Mouse (Mus musculus): ENCODE data around the gene Ercc1. TPM values are rescaled to one million over a fixed set of nuclear protein-coding genes. Genes with fewer than 3 reads are reported as not detected.

Ercc1 gene
- polyA plus RNA-seq, 1 experiment from 2014 or later, result 86.0 TPM

- Histone ChIP-seq H3K4me3 (ENCODE audit: low read depth, low read length) (no peak overlapping the region), H3K9ac (replicated peaks; ENCODE audit: low read depth, low read length) (no peak overlapping the region), H3K4me1 (ENCODE audit: control insufficient read depth, insufficient read depth, low read length) (peaks cover 10% of the 10 kb centered on the region), H3K9me3 (ENCODE audit: control insufficient read depth, low read depth, low read length) (no peaks in the 10 kb centered on the region), H3K27me3 (ENCODE audit: control insufficient read depth, insufficient read depth, low read length) (no peaks in the 10 kb centered on the region), H3K27ac (ENCODE audit: low read length) (no peak overlapping the region), H3K4me2 (replicated peaks; ENCODE audit: low read depth, low read length) (no peak overlapping the region), H3K36me3 (ENCODE audit: control insufficient read depth, insufficient read depth, low read length) (peaks cover 38% of the 10 kb centered on the region)
- ATAC-seq (ENCODE audit: insufficient number of reproducible peaks, insufficient read depth, low FRiP score, low read depth), result no peak
- WGBS, result 85% methylated on average over 13 of the region's 13 CpGs
Measured at GRCm38 (mm10) chr7:19349188-19349915, 4.8 kb downstream of the Ercc1 start.

DNA sequence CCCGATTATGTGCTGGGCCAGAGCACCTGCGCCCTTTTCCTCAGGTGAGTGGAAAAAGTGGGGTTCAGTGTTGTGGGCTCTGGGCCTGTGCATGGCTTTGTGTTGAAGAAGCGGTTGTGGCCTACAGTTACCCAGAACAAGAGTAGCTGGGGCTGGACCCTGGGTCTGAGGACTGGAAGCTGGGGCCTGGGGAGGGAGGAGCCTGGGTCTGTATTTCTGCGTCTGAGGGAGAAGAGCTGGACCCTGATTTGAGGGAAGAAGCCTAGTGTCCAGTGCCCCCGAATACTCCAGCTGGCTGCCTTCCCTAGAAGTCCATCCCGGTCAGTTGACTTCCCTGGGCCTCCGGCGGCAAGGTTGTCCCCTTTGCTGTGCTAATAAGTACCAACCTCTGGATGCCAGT, 5.6 kb downstream of the Ercc1 start:
- no peaks in the 10 kb centered on the region for H3K9me3 ChIP-seq (ENCODE audit: control insufficient read depth, low read depth, low read length)
- H3K36me3 ChIP-seq (ENCODE audit: control insufficient read depth, insufficient read depth, low read length), result peaks cover 46% of the 10 kb centered on the region
- no peak for ATAC-seq (ENCODE audit: insufficient number of reproducible peaks, insufficient read depth, low FRiP score, low read depth)
- H3K9ac ChIP-seq (replicated peaks; ENCODE audit: low read depth, low read length), result no peak overlapping the region
- H3K27ac ChIP-seq (ENCODE audit: low read length), result no peak overlapping the region
- H3K4me2 ChIP-seq (replicated peaks; ENCODE audit: low read depth, low read length), result no peak overlapping the region
- H3K4me1 ChIP-seq (ENCODE audit: control insufficient read depth, insufficient read depth, low read length), result peaks cover 9% of the 10 kb centered on the region
- H3K4me3 ChIP-seq (ENCODE audit: low read depth, low read length), result no peak overlapping the region
- 92% methylated on average over 8 of the region's 8 CpGs for WGBS
- no peaks in the 10 kb centered on the region for H3K27me3 ChIP-seq (ENCODE audit: control insufficient read depth, insufficient read depth, low read length)

DNA sequence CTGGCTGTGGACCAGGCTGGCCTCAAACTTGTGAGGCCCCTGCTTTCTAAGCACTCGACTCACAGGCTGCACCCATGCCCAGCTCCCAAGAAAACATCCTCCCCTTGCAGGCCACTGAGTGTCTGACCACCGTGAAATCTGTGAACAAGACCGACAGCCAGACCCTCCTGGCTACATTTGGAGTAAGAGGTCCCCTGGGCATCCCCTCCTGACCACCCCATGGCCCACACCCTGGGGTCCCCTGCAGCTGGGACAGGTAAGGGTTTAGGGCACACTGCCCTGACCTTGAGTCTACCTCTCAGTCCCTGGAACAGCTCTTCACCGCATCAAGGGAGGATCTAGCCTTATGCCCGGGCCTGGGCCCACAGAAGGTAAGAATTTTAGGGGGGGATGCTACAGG, 10.4 kb downstream of the Ercc1 start:
- Histone ChIP-seq H3K4me1 (ENCODE audit: control insufficient read depth, insufficient read depth, low read length) (peaks cover 7% of the 10 kb centered on the region; the same call in 1 of the 2 replicates), H3K9ac (replicated peaks; ENCODE audit: low read depth, low read length) (no peak overlapping the region), H3K4me2 (replicated peaks; ENCODE audit: low read depth, low read length) (no peak overlapping the region), H3K36me3 (ENCODE audit: control insufficient read depth, insufficient read depth, low read length) (peaks cover 49% of the 10 kb centered on the region), H3K9me3 (ENCODE audit: control insufficient read depth, low read depth, low read length) (no peaks in the 10 kb centered on the region), H3K27ac (ENCODE audit: low read length) (no peak overlapping the region), H3K4me3 (ENCODE audit: low read depth, low read length) (no peak overlapping the region), H3K27me3 (ENCODE audit: control insufficient read depth, insufficient read depth, low read length) (no peaks in the 10 kb centered on the region)
- no peak for ATAC-seq (ENCODE audit: insufficient number of reproducible peaks, insufficient read depth, low FRiP score, low read depth)
- WGBS, result 90% methylated on average over 5 of the region's 5 CpGs

DNA sequence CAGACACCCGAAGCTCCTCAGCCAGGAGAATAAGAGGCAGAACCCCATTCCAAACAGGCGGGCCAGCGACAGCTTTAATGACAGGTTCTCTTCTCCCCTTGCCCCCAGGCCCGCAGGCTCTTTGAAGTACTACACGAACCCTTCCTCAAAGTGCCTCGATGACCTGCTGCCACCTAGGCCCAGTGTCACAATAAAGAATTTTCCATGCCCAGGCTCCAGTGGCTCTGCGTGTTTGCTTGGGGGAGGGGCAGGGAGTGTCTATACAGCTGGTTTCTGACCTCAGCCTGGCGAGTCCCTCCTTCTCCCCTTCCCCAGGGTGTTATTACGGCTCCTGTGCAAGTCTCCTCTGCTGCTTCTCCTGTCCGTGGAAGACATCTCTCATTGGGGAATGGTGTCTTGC, 11.7 kb downstream of the Ercc1 start:
- peaks cover 10% of the 10 kb centered on the region; the same call in 1 of the 2 replicates for H3K4me1 ChIP-seq (ENCODE audit: control insufficient read depth, insufficient read depth, low read length)
- H3K4me3 ChIP-seq (ENCODE audit: low read depth, low read length), result no peak overlapping the region
- H3K36me3 ChIP-seq (ENCODE audit: control insufficient read depth, insufficient read depth, low read length), result peaks cover 40% of the 10 kb centered on the region
- no peaks in the 10 kb centered on the region for H3K9me3 ChIP-seq (ENCODE audit: control insufficient read depth, low read depth, low read length)
- no peaks in the 10 kb centered on the region for H3K27me3 ChIP-seq (ENCODE audit: control insufficient read depth, insufficient read depth, low read length)
- H3K27ac ChIP-seq (ENCODE audit: low read length), result no peak overlapping the region
- H3K9ac ChIP-seq (replicated peaks; ENCODE audit: low read depth, low read length), result no peak overlapping the region
- H3K4me2 ChIP-seq (replicated peaks; ENCODE audit: low read depth, low read length), result no peak overlapping the region
- ATAC-seq (ENCODE audit: insufficient number of reproducible peaks, insufficient read depth, low FRiP score, low read depth), result no peak
- 63% methylated on average over 10 of the region's 10 CpGs for WGBS

- 92% methylated on average over 25 of the region's 25 CpGs for WGBS
- ATAC-seq (ENCODE audit: insufficient number of reproducible peaks, insufficient read depth, low FRiP score, low read depth), result no peak
- Histone ChIP-seq H3K27me3 (ENCODE audit: control insufficient read depth, insufficient read depth, low read length) (no peaks in the 10 kb centered on the region), H3K9ac (replicated peaks; ENCODE audit: low read depth, low read length) (peak overlapping the region; percentile 60; the same call in 1 of the 2 replicates), H3K36me3 (ENCODE audit: control insufficient read depth, insufficient read depth, low read length) (peaks cover 32% of the 10 kb centered on the region), H3K27ac (ENCODE audit: low read length) (no peak overlapping the region), H3K4me1 (ENCODE audit: control insufficient read depth, insufficient read depth, low read length) (peaks cover 20% of the 10 kb centered on the region), H3K9me3 (ENCODE audit: control insufficient read depth, low read depth, low read length) (no peaks in the 10 kb centered on the region), H3K4me2 (replicated peaks; ENCODE audit: low read depth, low read length) (peak overlapping the region; percentile 96), H3K4me3 (ENCODE audit: low read depth, low read length) (peak overlapping the region; percentile 82; the same call in 1 of the 2 replicates)
Measured at GRCm38 (mm10) chr7:19357381-19358375, 13.1 kb downstream of the Ercc1 start.

DNA sequence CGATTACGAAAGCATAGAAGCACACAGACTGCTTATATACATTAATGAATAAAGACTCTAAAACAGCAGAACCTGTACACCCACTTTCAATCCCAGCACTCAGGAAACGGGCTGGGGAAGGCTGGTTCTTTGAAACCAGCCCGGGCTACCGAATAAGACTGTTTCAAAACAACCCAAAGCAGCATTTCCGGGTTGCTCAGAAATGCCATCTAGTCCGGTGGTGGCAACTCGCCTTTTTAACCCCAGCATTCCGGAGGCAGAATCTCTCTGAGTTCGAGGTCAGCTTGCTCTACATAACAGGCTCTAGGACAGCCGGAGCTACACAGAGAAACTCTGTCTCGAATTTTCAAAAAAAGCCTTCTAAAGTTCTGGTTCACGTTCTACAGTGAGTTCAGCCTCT, 14.1 kb downstream of the Ercc1 start:
- Histone ChIP-seq H3K36me3 (ENCODE audit: control insufficient read depth, insufficient read depth, low read length) (peaks cover 24% of the 10 kb centered on the region), H3K4me3 (ENCODE audit: low read depth, low read length) (peak overlapping the region; percentile 82), H3K9ac (replicated peaks; ENCODE audit: low read depth, low read length) (peak overlapping the region; percentile 60), H3K9me3 (ENCODE audit: control insufficient read depth, low read depth, low read length) (no peaks in the 10 kb centered on the region), H3K4me2 (replicated peaks; ENCODE audit: low read depth, low read length) (peak overlapping the region; percentile 96), H3K27me3 (ENCODE audit: control insufficient read depth, insufficient read depth, low read length) (no peaks in the 10 kb centered on the region), H3K4me1 (ENCODE audit: control insufficient read depth, insufficient read depth, low read length) (peaks cover 20% of the 10 kb centered on the region), H3K27ac (ENCODE audit: low read length) (no peak overlapping the region)
- ATAC-seq (ENCODE audit: insufficient number of reproducible peaks, insufficient read depth, low FRiP score, low read depth), result no peak
- 15% methylated on average over 13 of the region's 13 CpGs for WGBS

DNA sequence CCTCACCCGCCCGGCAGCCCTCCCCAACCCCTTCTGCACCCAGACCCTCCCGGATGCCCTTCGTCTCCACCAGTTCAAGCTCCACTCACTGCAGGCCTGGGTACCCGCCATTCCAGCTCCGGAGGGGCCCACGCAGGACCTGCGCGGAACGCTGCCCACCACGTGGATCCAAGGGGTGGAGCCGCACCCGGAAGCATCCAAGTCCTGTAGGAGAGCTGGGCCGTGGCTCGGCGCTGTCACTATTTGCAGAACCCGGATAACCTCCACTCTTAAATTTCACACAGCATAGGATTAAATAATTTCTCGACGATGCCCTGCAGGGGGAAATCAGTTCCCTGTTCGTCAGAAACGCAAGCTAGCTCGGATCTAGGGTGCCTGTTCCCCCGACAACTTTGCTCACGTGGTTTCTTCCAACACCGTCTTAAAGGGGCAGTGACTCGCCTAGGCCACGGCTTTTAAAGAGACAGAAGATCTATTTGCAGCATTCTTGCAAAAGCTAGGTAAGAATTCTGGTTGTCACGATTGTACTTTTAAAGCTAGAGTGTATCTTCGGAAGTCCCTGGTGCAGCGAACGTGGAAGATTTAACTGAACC, 14.8 kb downstream of the Ercc1 start, which contains the start of the genes Cd3eap and Ppp1r13l:
Gene Cd3eap (minus strand): TSS at position 185 of the 593 bp plus-strand sequence.
Gene Ppp1r13l (plus strand): TSS at position 451 of the 593 bp plus-strand sequence.
- Histone ChIP-seq H3K4me1 (ENCODE audit: control insufficient read depth, insufficient read depth, low read length) (peaks cover 20% of the 10 kb centered on the region), H3K36me3 (ENCODE audit: control insufficient read depth, insufficient read depth, low read length) (peaks cover 21% of the 10 kb centered on the region), H3K4me3 (ENCODE audit: low read depth, low read length) (peak within 1 kb of the TSS; percentile 82), H3K27ac (ENCODE audit: low read length) (peak within 1 kb of the TSS; percentile 59), H3K27me3 (ENCODE audit: control insufficient read depth, insufficient read depth, low read length) (no peaks in the 10 kb centered on the region), H3K9ac (replicated peaks; ENCODE audit: low read depth, low read length) (peak within 1 kb of the TSS; percentile 60), H3K4me2 (replicated peaks; ENCODE audit: low read depth, low read length) (peak within 1 kb of the TSS; percentile 96), H3K9me3 (ENCODE audit: control insufficient read depth, low read depth, low read length) (no peaks in the 10 kb centered on the region)
- ATAC-seq (ENCODE audit: insufficient number of reproducible peaks, insufficient read depth, low FRiP score, low read depth), result peak; percentile 60
- under 1% methylated on average over 31 of the region's 31 CpGs for WGBS
